ENCODE assay signal across 9 mouse cellular contexts in the genomic region with DNA sequence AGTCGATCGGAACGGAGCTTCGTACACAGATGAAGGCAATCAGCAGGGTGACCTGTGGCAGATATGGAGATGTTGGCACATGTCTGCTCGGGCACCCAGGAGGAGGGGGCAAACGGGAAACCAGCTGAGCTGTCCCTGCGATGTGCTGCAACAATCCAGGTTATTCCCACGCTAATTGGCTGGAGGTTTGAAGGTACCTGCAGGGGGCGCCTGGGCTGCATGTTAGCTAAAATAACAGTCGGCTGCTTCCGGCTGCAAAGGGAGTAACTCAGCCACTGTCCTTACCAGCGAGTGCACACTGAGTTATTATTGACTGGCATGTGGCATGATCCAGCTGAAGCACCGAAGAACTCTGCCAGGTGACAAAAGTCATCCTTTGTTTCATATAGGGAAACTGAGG. TPM values are rescaled to one million over a fixed set of nuclear protein-coding genes. Genes with fewer than 3 reads are reported as not detected.
DNase-seq lines count a peak whose midpoint lies in the region; ATAC-seq and TF ChIP-seq lines count a peak whose summit lies in the region.
"Had no signal": no experiment of that assay in that cellular context is flagged by ENCODE, and none has a peak within 500 bp of the region (broad histone marks: within the 10 kb centered on the region; RNA-seq: fewer than 3 reads in every experiment).

No protein-coding gene starts in this region.

- H3K4me3 ChIP-seq in liver, postnatal 0 days (ENCODE audit: low read depth, low read length) = no peak overlapping the region

- peaks cover 39% of the 10 kb centered on the region for H3K36me3 ChIP-seq in liver, postnatal 0 days (replicated peaks; ENCODE audit: insufficient read depth, low read length)

- H3K27ac ChIP-seq in liver, postnatal 0 days (ENCODE audit: low read depth) = no peak overlapping the region
- H3K27ac ChIP-seq: macrophage had no signal

- peaks cover 7% of the 10 kb centered on the region; the same call in 1 of the 2 replicates for H3K4me1 ChIP-seq in liver, postnatal 0 days (ENCODE audit: insufficient read depth)

- H3K9me3 ChIP-seq in liver, postnatal 0 days (ENCODE audit: low read length) = no peaks in the 10 kb centered on the region

- 63% methylated on average over 13 of the region's 13 CpGs for WGBS in liver, postnatal 0 days (ENCODE audit: insufficient replicate concordance)

- H3K9ac ChIP-seq in liver, postnatal 0 days (replicated peaks) = no peak overlapping the region

- ATAC-seq in liver, postnatal 0 days = no peak
- ATAC-seq in erythroblast, adult 5-6 weeks (replicated peaks; ENCODE audit: low FRiP score, poor library complexity, severe bottlenecking) = no peak

- DNase-seq in adrenal gland, postnatal 14 days = peak; percentile 65
- no peak for DNase-seq in adrenal gland, adult 2 months
- peak; percentile 74 for DNase-seq in kidney, postnatal 10 days
- DNase-seq in kidney, adult 11 months = no peak
- DNase-seq in T-cell, adult 2 months (ENCODE audit: low spot score) = peak; percentile 43
- DNase-seq in liver, postnatal 0 days = peak; percentile 60
- DNase-seq in thymus, postnatal 14 days = peak; percentile 77

- no peak overlapping the region for H3K4me2 ChIP-seq in liver, postnatal 0 days (ENCODE audit: low read depth, low read length)

- TF ChIP-seq EP300 in liver, postnatal 0 days (IDR thresholded peaks at IDR 0.05; ENCODE audit: low read depth) = no peak

- peak; percentile 68 for TF ChIP-seq CTCF in liver, postnatal 0 days (IDR thresholded peaks at IDR 0.05; ENCODE audit: low read depth)

- H3K27me3 ChIP-seq in liver, postnatal 0 days (ENCODE audit: insufficient read depth, low read length) = no peaks in the 10 kb centered on the region

RNA-seq across cellular contexts. Expression of gene Cmtm7, which starts 18.3 kb away (rescaled TPM):
- total RNA-seq in adrenal gland, postnatal 14 days (2021) = 32.0 and 36.7 TPM in 2 replicates
- 10 to 100 TPM; 27.8 to 41.3 TPM for total RNA-seq in adrenal gland, adult 2 months (2021)
- 187 and 230 TPM in 2 replicates for polyA plus RNA-seq in adrenal gland, adult 2 months (2012; rRNA removed)
- 57.7 and 58.2 TPM in 2 replicates for polyA plus RNA-seq in liver, postnatal 0 days (2015; fragmentation: Nextera tagmentation; extraction: Ambion mirVana)
- total RNA-seq in erythroblast, adult 5-6 weeks (2015; ENCODE audit: low replicate concordance) = 62.7 and 84.2 TPM in 2 replicates
- 59.2 and 111 TPM in 2 replicates for total RNA-seq in erythroblast, adult 5-6 weeks (2017; ENCODE audit: low replicate concordance)

RNA-seq across cellular contexts. Expression of gene Cmtm6, which starts 32.4 kb away (rescaled TPM):
- total RNA-seq in adrenal gland, postnatal 14 days (2021) = 57.6 and 58.5 TPM in 2 replicates
- 10 to 100 TPM; 67.0 to 92.3 TPM for total RNA-seq in adrenal gland, adult 2 months (2021)
- polyA plus RNA-seq in adrenal gland, adult 2 months (2012; rRNA removed) = 33.5 and 44.6 TPM in 2 replicates
- 27.7 and 30.1 TPM in 2 replicates for polyA plus RNA-seq in liver, postnatal 0 days (2015; fragmentation: Nextera tagmentation; extraction: Ambion mirVana)
- total RNA-seq in erythroblast, adult 5-6 weeks (2015; ENCODE audit: low replicate concordance) = 9.6 and 23.0 TPM in 2 replicates
- total RNA-seq in erythroblast, adult 5-6 weeks (2017; ENCODE audit: low replicate concordance) = 17.0 and 24.4 TPM in 2 replicates

Comparison
In these comparisons a context has a peak if more than half of its experiments do, and no peak if none do; other contexts are left out.
1. DNase-seq: peak in adrenal gland, postnatal 14 days (single experiment), kidney, postnatal 10 days (single experiment), T-cell, adult 2 months (single experiment), liver, postnatal 0 days (single experiment) and thymus, postnatal 14 days (single experiment); none in adrenal gland, adult 2 months (single experiment) and kidney, adult 11 months (single experiment).